Mouse (Mus musculus): ENCODE data around the gene Tmem132b. TPM values are rescaled to one million over a fixed set of nuclear protein-coding genes. Genes with fewer than 3 reads are reported as not detected.

Tmem132b gene
- polyA plus RNA-seq, 1 experiment from 2014 or later: 0.64 TPM

GRCm38 (mm10) chr5:125583836-125584235 lies 52.3 kb downstream of the Tmem132b start:
- H3K9ac ChIP-seq: no peak overlapping the region
- H3K27me3 ChIP-seq: no peaks in the 10 kb centered on the region
- H3K4me2 ChIP-seq (replicated peaks): no peak overlapping the region
- no peak for ATAC-seq (ENCODE audit: insufficient number of reproducible peaks, insufficient read depth, low FRiP score, low TSS enrichment)
- 76% methylated on average over 8 of the region's 8 CpGs for WGBS
- H3K36me3 ChIP-seq: no peaks in the 10 kb centered on the region
- H3K4me1 ChIP-seq: no peaks in the 10 kb centered on the region
- H3K4me3 ChIP-seq: no peak overlapping the region
- no peaks in the 10 kb centered on the region for H3K9me3 ChIP-seq
- no peak overlapping the region for H3K27ac ChIP-seq

- Histone ChIP-seq H3K27ac (no peak overlapping the region), H3K9ac (no peak overlapping the region), H3K4me1 (peaks cover 8% of the 10 kb centered on the region), H3K9me3 (no peaks in the 10 kb centered on the region), H3K4me2 (replicated peaks) (no peak overlapping the region), H3K27me3 (no peaks in the 10 kb centered on the region), H3K36me3 (no peaks in the 10 kb centered on the region), H3K4me3 (no peak overlapping the region)
- WGBS: 85% methylated on average over 5 of the region's 5 CpGs
- ATAC-seq (ENCODE audit: insufficient number of reproducible peaks, insufficient read depth, low FRiP score, low TSS enrichment): no peak
Measured at GRCm38 (mm10) chr5:125585211-125585610, 53.6 kb downstream of the Tmem132b start.

- 68% methylated on average over 7 of the region's 7 CpGs for WGBS
- no peak overlapping the region for H3K4me3 ChIP-seq
- H3K36me3 ChIP-seq: no peaks in the 10 kb centered on the region
- H3K9me3 ChIP-seq: no peaks in the 10 kb centered on the region
- H3K27me3 ChIP-seq: no peaks in the 10 kb centered on the region
- H3K4me2 ChIP-seq (replicated peaks): no peak overlapping the region
- H3K4me1 ChIP-seq: peaks cover 8% of the 10 kb centered on the region
- H3K27ac ChIP-seq: no peak overlapping the region
- H3K9ac ChIP-seq: no peak overlapping the region
- ATAC-seq (ENCODE audit: insufficient number of reproducible peaks, insufficient read depth, low FRiP score, low TSS enrichment): no peak
Measured at GRCm38 (mm10) chr5:125588203-125588602, 56.6 kb downstream of the Tmem132b start.

- H3K9me3 ChIP-seq: no peaks in the 10 kb centered on the region
- no peak overlapping the region for H3K27ac ChIP-seq
- H3K27me3 ChIP-seq: no peaks in the 10 kb centered on the region
- H3K4me1 ChIP-seq: peaks cover 8% of the 10 kb centered on the region
- ATAC-seq (ENCODE audit: insufficient number of reproducible peaks, insufficient read depth, low FRiP score, low TSS enrichment): no peak
- peak overlapping the region; percentile 52 for H3K4me2 ChIP-seq (replicated peaks)
- no peaks in the 10 kb centered on the region for H3K36me3 ChIP-seq
- H3K4me3 ChIP-seq: peak overlapping the region; percentile 32
- 7% methylated on average over 18 of the region's 18 CpGs for WGBS
- H3K9ac ChIP-seq: peak overlapping the region; percentile 15; the same call in 1 of the 2 replicates
Measured at GRCm38 (mm10) chr5:125588876-125589667, 57.5 kb downstream of the Tmem132b start.

- ATAC-seq (ENCODE audit: insufficient number of reproducible peaks, insufficient read depth, low FRiP score, low TSS enrichment): no peak
- 80% methylated on average over 10 of the region's 10 CpGs for WGBS
- Histone ChIP-seq H3K36me3 (no peaks in the 10 kb centered on the region), H3K27ac (no peak overlapping the region), H3K4me2 (replicated peaks) (no peak overlapping the region), H3K4me3 (no peak overlapping the region), H3K9me3 (no peaks in the 10 kb centered on the region), H3K27me3 (no peaks in the 10 kb centered on the region), H3K4me1 (no peaks in the 10 kb centered on the region), H3K9ac (no peak overlapping the region)
Measured at GRCm38 (mm10) chr5:125598056-125598455, 66.5 kb downstream of the Tmem132b start.

- Histone ChIP-seq H3K9me3 (no peaks in the 10 kb centered on the region), H3K9ac (no peak overlapping the region), H3K27me3 (no peaks in the 10 kb centered on the region), H3K4me1 (no peaks in the 10 kb centered on the region), H3K4me3 (no peak overlapping the region), H3K27ac (no peak overlapping the region), H3K4me2 (replicated peaks) (no peak overlapping the region), H3K36me3 (no peaks in the 10 kb centered on the region)
- WGBS: 72% methylated on average over 12 of the region's 12 CpGs
- ATAC-seq (ENCODE audit: insufficient number of reproducible peaks, insufficient read depth, low FRiP score, low TSS enrichment): no peak
Measured at GRCm38 (mm10) chr5:125607146-125607545, 75.6 kb downstream of the Tmem132b start.

- Histone ChIP-seq H3K4me3 (no peak overlapping the region), H3K9me3 (no peaks in the 10 kb centered on the region), H3K4me1 (no peaks in the 10 kb centered on the region), H3K4me2 (replicated peaks) (no peak overlapping the region), H3K27ac (no peak overlapping the region), H3K9ac (no peak overlapping the region), H3K27me3 (no peaks in the 10 kb centered on the region), H3K36me3 (no peaks in the 10 kb centered on the region)
- ATAC-seq (ENCODE audit: insufficient number of reproducible peaks, insufficient read depth, low FRiP score, low TSS enrichment): no peak
- WGBS: 62% methylated on average over 1 of the region's 1 CpGs
Measured at GRCm38 (mm10) chr5:125609968-125610367, 78.4 kb downstream of the Tmem132b start.

- no peak for ATAC-seq (ENCODE audit: insufficient number of reproducible peaks, insufficient read depth, low FRiP score, low TSS enrichment)
- H3K4me1 ChIP-seq: no peaks in the 10 kb centered on the region
- no peaks in the 10 kb centered on the region; the same call in 1 of the 2 replicates for H3K9me3 ChIP-seq
- H3K27me3 ChIP-seq: no peaks in the 10 kb centered on the region
- H3K36me3 ChIP-seq: no peaks in the 10 kb centered on the region
- no peak overlapping the region for H3K4me2 ChIP-seq (replicated peaks)
- H3K9ac ChIP-seq: no peak overlapping the region
- H3K4me3 ChIP-seq: no peak overlapping the region
- 86% methylated on average over 7 of the region's 7 CpGs for WGBS
- no peak overlapping the region for H3K27ac ChIP-seq
Measured at GRCm38 (mm10) chr5:125612460-125612859, 80.9 kb downstream of the Tmem132b start.

GRCm38 (mm10) chr5:125613136-125613535 lies 81.6 kb downstream of the Tmem132b start:
- no peak overlapping the region for H3K4me3 ChIP-seq
- 77% methylated on average over 5 of the region's 5 CpGs for WGBS
- H3K4me2 ChIP-seq (replicated peaks): no peak overlapping the region
- no peak overlapping the region for H3K9ac ChIP-seq
- H3K4me1 ChIP-seq: no peaks in the 10 kb centered on the region
- no peak overlapping the region for H3K27ac ChIP-seq
- H3K36me3 ChIP-seq: no peaks in the 10 kb centered on the region
- H3K9me3 ChIP-seq: peaks cover 5% of the 10 kb centered on the region
- H3K27me3 ChIP-seq: no peaks in the 10 kb centered on the region
- no peak for ATAC-seq (ENCODE audit: insufficient number of reproducible peaks, insufficient read depth, low FRiP score, low TSS enrichment)

- no peaks in the 10 kb centered on the region for H3K36me3 ChIP-seq
- no peaks in the 10 kb centered on the region for H3K27me3 ChIP-seq
- H3K4me1 ChIP-seq: no peaks in the 10 kb centered on the region
- H3K9me3 ChIP-seq: peaks cover 6% of the 10 kb centered on the region
- H3K4me2 ChIP-seq (replicated peaks): no peak overlapping the region
- no peak for ATAC-seq (ENCODE audit: insufficient number of reproducible peaks, insufficient read depth, low FRiP score, low TSS enrichment)
- WGBS: 49% methylated on average over 2 of the region's 2 CpGs
- H3K27ac ChIP-seq: no peak overlapping the region
- no peak overlapping the region for H3K4me3 ChIP-seq
- H3K9ac ChIP-seq: no peak overlapping the region
Measured at GRCm38 (mm10) chr5:125614348-125614747, 82.8 kb downstream of the Tmem132b start.

- 94% methylated on average over 1 of the region's 1 CpGs for WGBS
- H3K27me3 ChIP-seq: no peaks in the 10 kb centered on the region
- H3K9me3 ChIP-seq: peaks cover 6% of the 10 kb centered on the region
- no peaks in the 10 kb centered on the region for H3K4me1 ChIP-seq
- no peak overlapping the region for H3K9ac ChIP-seq
- no peak for ATAC-seq (ENCODE audit: insufficient number of reproducible peaks, insufficient read depth, low FRiP score, low TSS enrichment)
- H3K4me2 ChIP-seq (replicated peaks): no peak overlapping the region
- H3K27ac ChIP-seq: no peak overlapping the region
- H3K36me3 ChIP-seq: no peaks in the 10 kb centered on the region
- no peak overlapping the region for H3K4me3 ChIP-seq
Measured at GRCm38 (mm10) chr5:125617050-125617449, 85.5 kb downstream of the Tmem132b start.

- no peaks in the 10 kb centered on the region for H3K27me3 ChIP-seq
- 85% methylated on average over 9 of the region's 9 CpGs for WGBS
- no peak overlapping the region for H3K27ac ChIP-seq
- no peaks in the 10 kb centered on the region for H3K4me1 ChIP-seq
- no peak for ATAC-seq (ENCODE audit: insufficient number of reproducible peaks, insufficient read depth, low FRiP score, low TSS enrichment)
- no peaks in the 10 kb centered on the region for H3K9me3 ChIP-seq
- H3K4me2 ChIP-seq (replicated peaks): no peak overlapping the region
- H3K9ac ChIP-seq: no peak overlapping the region
- H3K36me3 ChIP-seq: no peaks in the 10 kb centered on the region
- H3K4me3 ChIP-seq: no peak overlapping the region
Measured at GRCm38 (mm10) chr5:125627816-125628348, 96.3 kb downstream of the Tmem132b start.

Measured in embryonic facial prominence, embryonic 12.5 days (tissue).